Mouse (Mus musculus): Measurements from ENCODE around the gene Osmr.

DNA sequence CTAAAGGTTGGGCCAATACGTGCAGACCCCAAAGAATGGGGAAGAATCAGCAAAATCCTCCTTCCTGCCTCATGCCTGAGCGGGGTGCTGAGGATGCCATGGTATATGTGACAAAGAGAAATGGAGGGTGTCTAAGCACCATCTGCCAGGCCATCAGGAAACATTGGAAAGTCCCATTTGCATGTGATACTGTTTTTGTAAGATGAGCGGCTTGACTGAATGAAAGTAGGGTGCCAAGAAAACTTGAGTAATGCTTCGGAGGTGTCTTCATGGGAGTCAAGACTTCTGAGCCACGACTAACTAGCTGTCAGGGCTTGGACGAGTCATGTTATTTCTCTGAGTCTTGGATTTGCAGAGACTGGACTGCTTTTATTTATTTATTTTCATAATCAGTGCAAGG is 39.4 kb upstream of the Osmr start:
- no peak for TF ChIP-seq CTCF (IDR thresholded peaks at IDR 0.05)
- TF ChIP-seq POLR2A (IDR thresholded peaks at IDR 0.05; ENCODE audit: insufficient read depth, low read depth, low read length) = no peak
